Mouse (Mus musculus) brain, embryonic 14.5 days (tissue): Measurements from ENCODE around the gene Sstr4.

ENCODE experiments used
- CTCF ChIP-seq: fragments of 200-500 bp; IDR thresholded peaks from 2 replicates; pipeline ENCODE4 v1.5.1; 2012; ENCODE audit warnings: inconsistent platforms, mild to moderate bottlenecking, moderate library complexity, borderline replicate concordance; ENCODE audit not compliant: insufficient read depth, insufficient read length; ENCODE audit errors: extremely low read depth
- POLR2A ChIP-seq: fragments of 200-500 bp; IDR thresholded peaks from 2 replicates; pipeline ENCODE4 v1.6.1; 2012; ENCODE audit warnings: mild to moderate bottlenecking, inconsistent platforms, borderline replicate concordance; ENCODE audit not compliant: poor library complexity, insufficient read depth, insufficient read length, severe bottlenecking; ENCODE audit errors: extremely low read depth

- no peak for TF ChIP-seq CTCF
- TF ChIP-seq POLR2A, result no peak
Observed at GRCm38 (mm10) chr2:148444472-148444871, 49.3 kb downstream of the Sstr4 start.
